In the genomic region with DNA sequence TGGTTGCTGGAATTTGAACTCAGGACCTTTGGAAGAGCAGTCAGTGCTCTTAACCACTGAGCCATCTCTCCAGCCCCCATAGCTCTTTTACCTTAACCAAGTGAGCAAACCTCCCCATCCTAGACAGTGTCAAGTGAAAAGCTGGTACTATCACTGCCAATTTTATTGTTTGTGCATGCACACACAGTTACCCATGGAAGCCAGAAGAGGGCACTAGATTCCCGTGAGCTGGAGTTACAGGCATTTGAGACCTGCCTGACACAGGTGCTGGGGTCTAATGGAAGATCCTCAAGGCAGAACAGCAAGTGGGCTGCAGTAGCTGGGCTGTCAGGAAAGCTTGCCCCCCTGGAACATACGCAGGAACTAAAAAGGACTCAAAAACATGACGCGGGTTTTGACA, we compare ENCODE assay signal across 10 mouse cellular contexts. TPM values are rescaled to one million over a fixed set of nuclear protein-coding genes. Genes with fewer than 3 reads are reported as not detected.
DNase-seq lines count a peak whose midpoint lies in the region; ATAC-seq and TF ChIP-seq lines count a peak whose summit lies in the region.
"Had no signal": no experiment of that assay in that cellular context is flagged by ENCODE, and none has a peak within 500 bp of the region (broad histone marks: within the 10 kb centered on the region; RNA-seq: fewer than 3 reads in every experiment).

No protein-coding gene starts in this region.

- DNase-seq in adrenal gland, postnatal 10 days: peak; percentile 15
- no peak for DNase-seq in adrenal gland, postnatal 25 days
- peak; percentile 28 for DNase-seq in kidney, adult 2 months
- DNase-seq in neural tube, embryonic 10.5 days (ENCODE audit: extremely low spot score, low spot score): no peak
- DNase-seq in retina, postnatal 1 day: peak; percentile 45
- DNase-seq in gastrocnemius, adult 8-10 months (ENCODE audit: low spot score in 2 of 2): no peak
- DNase-seq: adrenal gland, adult 8-10 months; heart, postnatal 36 days had no signal

- no peaks in the 10 kb centered on the region for H3K36me3 ChIP-seq in kidney, adult 2 months (ENCODE audit: control insufficient read depth, insufficient read depth, low read length)
- no peaks in the 10 kb centered on the region for H3K36me3 ChIP-seq in kidney, embryonic 15.5 days
- no peaks in the 10 kb centered on the region for H3K36me3 ChIP-seq in neural tube, embryonic 12.5 days

- no peak for ATAC-seq in kidney, embryonic 15.5 days (replicated peaks; ENCODE audit: low FRiP score)
- 0 out of 2 replicates have a peak, but pooled peaks have one; percentile 21 for ATAC-seq in neural tube, embryonic 12.5 days (ENCODE audit: low FRiP score, low read depth)

- peak; percentile 69 for TF ChIP-seq CTCF in kidney, adult 2 months (conservative IDR thresholded peaks at IDR 0.05; ENCODE audit: insufficient read depth, insufficient read length, low read depth, low read length)

- H3K4me2 ChIP-seq in kidney, embryonic 15.5 days: no peak overlapping the region
- H3K4me2 ChIP-seq in neural tube, embryonic 12.5 days (replicated peaks): no peak overlapping the region

- H3K27ac ChIP-seq in kidney, adult 2 months (ENCODE audit: insufficient read depth, low read depth, low read length): no peak overlapping the region
- no peak overlapping the region for H3K27ac ChIP-seq in kidney, embryonic 15.5 days
- H3K27ac ChIP-seq in neural tube, embryonic 12.5 days: no peak overlapping the region

- WGBS in kidney, adult 2 months: 25% methylated on average over 4 of the region's 4 CpGs
- WGBS in kidney, embryonic 15.5 days: 26% methylated on average over 4 of the region's 4 CpGs
- WGBS in neural tube, embryonic 12.5 days: 32% methylated on average over 4 of the region's 4 CpGs

- TF ChIP-seq POLR2A in kidney, adult 2 months (IDR thresholded peaks at IDR 0.05; ENCODE audit: low read depth, low read length): no peak

- H3K27me3 ChIP-seq in kidney, adult 2 months (replicated peaks; ENCODE audit: control insufficient read depth, insufficient read depth, low read length): no peaks in the 10 kb centered on the region; the same call in 1 of the 2 replicates
- peaks cover 40% of the 10 kb centered on the region for H3K27me3 ChIP-seq in kidney, embryonic 15.5 days
- peaks cover 8% of the 10 kb centered on the region; the same call in 1 of the 2 replicates for H3K27me3 ChIP-seq in neural tube, embryonic 12.5 days (replicated peaks)

- H3K4me1 ChIP-seq in kidney, adult 2 months (ENCODE audit: control insufficient read depth, insufficient read depth, low read length): no peaks in the 10 kb centered on the region
- H3K4me1 ChIP-seq in kidney, embryonic 15.5 days: no peaks in the 10 kb centered on the region
- no peaks in the 10 kb centered on the region for H3K4me1 ChIP-seq in neural tube, embryonic 12.5 days

- H3K4me3 ChIP-seq in kidney, adult 2 months (ENCODE audit: insufficient read depth, low read depth, low read length): no peak overlapping the region
- no peak overlapping the region for H3K4me3 ChIP-seq in kidney, embryonic 15.5 days (replicated peaks)
- no peak overlapping the region for H3K4me3 ChIP-seq in neural tube, embryonic 12.5 days

- H3K9ac ChIP-seq in kidney, embryonic 15.5 days: no peak overlapping the region
- H3K9ac ChIP-seq in neural tube, embryonic 12.5 days: no peak overlapping the region

- H3K9me3 ChIP-seq in kidney, embryonic 15.5 days (replicated peaks): no peaks in the 10 kb centered on the region
- no peaks in the 10 kb centered on the region for H3K9me3 ChIP-seq in neural tube, embryonic 12.5 days

RNA-seq across cellular contexts. Expression of a gene that starts 13.6 kb away (rescaled TPM):
- total RNA-seq in adrenal gland, postnatal 10 days (2021): 10 to 100 TPM; 17.8 to 18.2 TPM
- 24.2 and 25.1 TPM in 2 replicates for total RNA-seq in adrenal gland, postnatal 25 days (2021)
- polyA plus RNA-seq in kidney, adult 2 months (2012; rRNA removed): 0.04 and 0.13 TPM in 2 replicates
- 0.09 and 0.78 TPM in 2 replicates for polyA plus RNA-seq in kidney, embryonic 15.5 days (2015; fragmentation: Nextera tagmentation; extraction: Ambion mirVana)
- polyA plus RNA-seq in neural tube, embryonic 12.5 days (2016; fragmentation: Nextera tagmentation; extraction: Ambion mirVana): 0.15 and 0.40 TPM in 2 replicates
- not detected for total RNA-seq in gastrocnemius, adult 8-10 months (2022)

Comparison
In these comparisons a context has a peak if more than half of its experiments do, and no peak if none do; other contexts are left out.
1. DNase-seq: peak in adrenal gland, postnatal 10 days (single experiment), kidney, adult 2 months (single experiment) and retina, postnatal 1 day (single experiment); none in adrenal gland, postnatal 25 days (single experiment), neural tube, embryonic 10.5 days (single experiment) and gastrocnemius, adult 8-10 months (0 of 2).
2. RNA of a gene that starts 13.6 kb away (total RNA-seq): 24.2 to 25.1 TPM in adrenal gland, postnatal 25 days and 17.8 to 18.2 TPM in adrenal gland, postnatal 10 days; not detected in gastrocnemius, adult 8-10 months; every median in the first group is over 10 times any median in the second.